Mouse (Mus musculus): ENCODE data around the gene Cox5a.

Gene Cox5a

DNA sequence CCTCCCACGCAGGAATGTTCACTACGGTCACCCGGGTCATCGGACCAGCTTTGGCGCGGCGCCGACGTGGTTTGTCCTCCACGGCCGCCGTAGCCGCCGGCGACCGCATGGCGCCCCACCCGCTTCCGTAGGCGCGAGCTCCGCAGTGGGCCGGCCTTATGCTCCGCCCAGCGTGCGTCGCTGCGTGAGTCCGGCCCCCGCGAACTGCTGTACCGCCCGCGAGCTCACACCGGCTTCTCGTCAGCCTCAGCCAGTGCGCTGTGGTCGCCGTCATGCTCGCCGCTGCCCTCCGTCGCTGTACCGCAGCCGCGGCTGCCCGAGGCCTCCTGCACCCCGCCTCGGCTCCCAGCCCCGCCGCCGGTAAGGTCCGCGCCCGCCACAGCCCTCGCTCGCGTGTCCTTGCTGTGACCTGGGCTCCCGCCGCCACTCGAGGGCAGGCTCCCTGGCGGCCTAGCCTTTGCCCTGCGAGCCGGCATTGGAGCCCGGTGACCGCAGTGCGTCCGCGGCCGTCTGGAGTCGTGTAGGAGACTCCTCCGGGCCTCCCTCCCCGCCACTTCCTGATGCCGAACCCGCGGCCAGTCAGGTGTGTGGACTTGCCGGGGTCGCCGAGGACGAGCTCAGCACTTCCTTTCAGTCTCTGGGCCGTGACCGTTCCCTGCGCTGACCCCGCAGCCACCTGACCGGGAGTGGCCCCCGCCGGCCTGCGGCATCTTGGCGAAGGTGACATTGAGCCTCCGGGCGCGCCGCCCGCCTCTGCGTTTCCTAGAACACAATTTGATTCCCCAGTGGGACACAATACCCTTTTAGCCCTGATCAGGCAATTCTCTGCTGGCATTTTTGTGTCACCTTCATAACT lies at the start of gene Cox5a:
Gene Cox5a, plus strand, starts transcription at position 219 of the 856 bp plus-strand sequence.
- peak; percentile 95 for DNase-seq (ENCODE audit: low read depth, low spot score)

DNA sequence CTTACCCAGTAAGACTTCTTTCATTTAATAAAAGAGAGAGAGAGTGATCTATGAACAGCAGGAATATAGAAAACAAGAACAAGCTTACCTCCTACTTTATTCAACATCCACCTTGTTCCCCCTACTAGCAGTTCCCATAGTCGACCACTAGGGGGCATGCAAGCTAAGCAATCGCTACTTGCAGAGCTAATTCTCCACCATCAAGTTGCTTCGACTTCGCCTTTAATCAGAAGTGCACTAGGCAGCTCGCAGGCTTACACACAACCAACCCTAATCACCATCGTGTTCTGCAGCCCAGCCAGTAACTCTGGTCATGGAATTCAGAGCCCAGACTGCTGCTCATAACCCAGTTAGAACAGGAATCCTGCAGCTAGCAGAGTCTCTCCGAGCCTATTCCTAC lies 35.3 kb upstream of the Cox5a start:
- peak; percentile 86 for DNase-seq (ENCODE audit: low read depth, low spot score)

DNA sequence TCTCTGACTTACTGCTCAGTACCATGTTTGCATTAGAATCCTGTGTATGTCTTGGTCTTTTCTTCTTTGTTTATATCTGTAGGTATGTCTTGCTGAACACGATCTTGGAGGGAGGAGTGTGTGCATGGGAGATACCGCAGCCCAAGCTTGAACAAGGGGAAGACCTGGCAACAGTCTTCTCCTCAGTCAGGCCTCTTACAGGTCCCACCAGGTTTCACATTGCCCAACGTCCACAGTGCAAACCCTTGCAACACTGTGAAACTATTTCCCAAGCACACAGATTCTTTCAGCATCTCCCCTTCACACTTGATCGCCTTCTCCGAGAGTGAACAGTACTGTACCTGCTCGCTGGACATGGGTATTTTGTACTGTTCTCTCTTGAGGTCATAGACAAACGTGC lies 33.3 kb upstream of the Cox5a start:
- no peak for DNase-seq (ENCODE audit: low read depth, low spot score)

DNA sequence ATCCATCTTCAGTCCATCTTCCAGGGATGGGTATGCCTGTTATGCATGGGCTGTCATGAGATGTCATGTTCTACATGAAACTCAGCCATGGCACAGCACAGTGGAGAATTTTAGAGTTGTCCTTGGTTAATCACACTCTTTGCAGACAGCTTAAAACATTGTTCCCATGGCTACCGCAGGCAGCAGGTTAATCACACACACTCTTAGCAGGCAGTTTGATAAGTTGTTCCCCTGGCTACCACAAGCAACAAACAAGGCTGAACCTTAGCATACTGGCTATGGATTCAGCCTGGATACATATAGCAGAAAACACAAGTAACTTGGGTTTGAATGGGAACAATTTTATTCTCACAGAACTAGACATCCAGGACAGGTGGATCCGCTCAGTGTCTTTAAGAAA lies 27.5 kb upstream of the Cox5a start:
- no peak for DNase-seq (ENCODE audit: low read depth, low spot score)

DNA sequence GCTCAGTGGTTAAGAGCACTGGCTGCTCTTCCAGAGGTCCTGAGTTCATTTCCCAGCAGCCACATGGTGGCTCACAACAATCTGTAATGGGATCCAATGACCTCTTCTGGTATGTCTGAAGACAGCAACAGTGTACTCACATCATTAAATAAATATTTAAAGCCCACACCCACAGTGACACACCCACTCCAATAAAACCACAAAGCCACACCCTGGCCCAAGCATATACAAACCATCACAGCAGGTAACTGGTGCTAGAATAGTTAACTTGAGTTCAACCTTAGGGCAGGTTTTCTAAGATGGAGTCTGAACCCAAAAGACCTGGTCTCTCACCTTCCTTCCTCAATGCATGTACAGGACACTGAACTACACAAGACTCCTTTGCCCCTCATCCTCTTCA lies 26.1 kb upstream of the Cox5a start:
- DNase-seq (ENCODE audit: low read depth, low spot score) = no peak

DNA sequence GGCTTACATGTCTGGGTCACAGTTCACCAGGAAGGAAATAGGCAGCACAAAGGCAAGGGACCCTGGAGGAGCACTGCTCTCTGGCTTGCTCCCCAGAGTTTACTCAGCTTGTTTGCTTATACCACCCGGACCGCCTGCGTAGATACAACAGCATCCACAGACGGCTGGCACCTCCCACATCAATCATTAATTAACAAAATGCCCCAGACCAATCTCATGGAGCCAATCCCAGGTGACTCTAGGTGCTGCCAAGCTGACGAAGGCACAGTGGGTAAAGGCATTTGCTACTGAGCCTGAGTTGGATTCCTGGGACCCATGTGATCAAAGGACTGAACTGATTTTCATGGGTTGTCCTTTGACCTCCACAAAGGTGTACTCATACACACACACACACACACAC lies 23.8 kb upstream of the Cox5a start:
- DNase-seq (ENCODE audit: low read depth, low spot score) = no peak

DNA sequence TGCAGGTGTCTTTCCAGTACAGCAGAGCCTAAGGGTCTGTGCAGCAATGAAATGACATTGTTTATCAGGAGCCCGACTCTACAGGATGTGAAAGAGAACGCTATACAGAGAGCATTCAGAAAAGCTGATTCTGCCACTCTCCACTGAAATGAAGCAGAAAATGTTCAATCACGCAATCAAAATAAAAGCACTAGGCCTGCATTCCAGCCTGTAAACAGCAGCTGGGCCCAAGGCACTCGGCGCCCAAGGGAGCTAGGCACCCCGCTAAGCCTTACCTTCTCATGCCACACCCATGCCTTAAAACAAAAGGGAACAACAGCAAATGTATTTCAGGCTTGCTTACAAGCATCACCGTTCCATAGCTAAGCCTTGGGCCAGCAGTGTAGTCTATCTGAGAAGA lies 22.5 kb upstream of the Cox5a start:
- no peak for DNase-seq (ENCODE audit: low read depth, low spot score)

DNA sequence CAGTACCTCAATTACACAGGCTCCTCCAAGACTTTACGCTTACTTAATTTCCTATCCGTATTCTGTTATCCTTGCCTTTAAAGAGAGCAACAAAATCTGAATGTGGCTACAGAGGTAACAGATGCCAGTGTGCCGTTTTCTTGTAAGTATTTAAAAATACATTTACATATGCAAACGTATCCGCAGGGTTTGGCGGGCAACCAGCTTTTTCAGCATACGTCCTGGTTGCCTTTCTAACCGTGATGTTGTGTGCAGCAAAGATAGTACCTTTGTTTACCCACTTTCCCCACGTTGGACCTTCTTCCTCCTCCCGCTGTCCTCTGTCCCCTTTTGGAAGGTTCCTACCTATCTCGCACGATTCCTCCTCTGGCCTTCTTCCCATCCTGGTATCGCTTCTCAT lies 19.6 kb upstream of the Cox5a start:
- DNase-seq (ENCODE audit: low read depth, low spot score) = no peak

DNA sequence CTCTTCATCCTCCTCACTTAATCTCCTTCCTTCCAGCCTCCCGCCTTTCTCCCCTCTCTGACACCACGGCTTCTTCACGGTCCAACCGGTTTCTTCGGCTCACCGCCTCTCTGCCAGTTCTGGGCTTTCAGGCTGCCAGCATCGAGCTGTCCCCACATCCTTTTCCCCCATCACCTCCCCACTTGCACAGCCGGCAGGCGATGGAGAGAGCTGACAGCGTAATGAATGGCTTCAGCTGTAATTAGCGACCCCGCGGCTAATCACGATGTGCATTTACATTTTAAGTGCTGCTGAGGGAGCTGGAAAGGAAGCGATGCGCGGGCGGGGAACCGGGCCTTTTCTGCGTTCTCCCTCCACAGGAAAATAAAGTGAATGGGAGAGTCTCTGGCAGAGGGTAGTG lies 19.2 kb upstream of the Cox5a start:
- no peak for DNase-seq (ENCODE audit: low read depth, low spot score)

DNA sequence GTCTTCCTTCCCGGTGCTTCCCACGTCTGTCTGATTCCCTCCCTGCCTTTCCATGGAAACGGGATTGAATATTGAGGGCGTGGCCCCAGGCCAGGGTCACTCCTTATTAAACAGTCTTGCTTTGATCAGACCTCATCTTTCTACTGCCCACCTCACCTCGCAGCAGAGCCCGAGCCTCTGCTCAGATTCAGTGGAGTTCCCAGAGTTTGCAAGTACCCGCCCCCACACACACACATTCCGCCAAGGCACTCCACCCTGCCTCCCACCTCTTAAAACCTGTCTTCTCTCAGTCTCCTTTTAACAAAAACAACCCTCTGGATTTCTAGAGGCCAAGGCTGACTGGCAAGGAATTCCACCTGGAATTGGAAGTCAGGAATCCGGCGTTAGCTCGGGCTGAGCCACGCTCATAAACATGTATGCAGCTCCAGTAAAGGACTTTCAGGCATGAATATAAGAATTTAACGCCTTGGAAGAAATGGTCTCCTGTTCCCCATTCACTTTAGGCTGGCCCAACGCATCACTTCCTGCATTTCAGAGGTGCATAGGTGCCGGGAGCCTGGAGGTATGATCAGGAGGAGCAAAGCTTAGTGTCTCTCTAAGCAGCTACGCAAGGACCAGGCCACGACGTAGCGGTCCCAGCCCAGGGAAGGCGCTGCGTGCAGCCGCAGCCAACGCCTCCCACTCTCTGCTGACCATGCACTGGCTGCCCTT lies 18.0 kb upstream of the Cox5a start:
- DNase-seq (ENCODE audit: low read depth, low spot score) = no peak

DNA sequence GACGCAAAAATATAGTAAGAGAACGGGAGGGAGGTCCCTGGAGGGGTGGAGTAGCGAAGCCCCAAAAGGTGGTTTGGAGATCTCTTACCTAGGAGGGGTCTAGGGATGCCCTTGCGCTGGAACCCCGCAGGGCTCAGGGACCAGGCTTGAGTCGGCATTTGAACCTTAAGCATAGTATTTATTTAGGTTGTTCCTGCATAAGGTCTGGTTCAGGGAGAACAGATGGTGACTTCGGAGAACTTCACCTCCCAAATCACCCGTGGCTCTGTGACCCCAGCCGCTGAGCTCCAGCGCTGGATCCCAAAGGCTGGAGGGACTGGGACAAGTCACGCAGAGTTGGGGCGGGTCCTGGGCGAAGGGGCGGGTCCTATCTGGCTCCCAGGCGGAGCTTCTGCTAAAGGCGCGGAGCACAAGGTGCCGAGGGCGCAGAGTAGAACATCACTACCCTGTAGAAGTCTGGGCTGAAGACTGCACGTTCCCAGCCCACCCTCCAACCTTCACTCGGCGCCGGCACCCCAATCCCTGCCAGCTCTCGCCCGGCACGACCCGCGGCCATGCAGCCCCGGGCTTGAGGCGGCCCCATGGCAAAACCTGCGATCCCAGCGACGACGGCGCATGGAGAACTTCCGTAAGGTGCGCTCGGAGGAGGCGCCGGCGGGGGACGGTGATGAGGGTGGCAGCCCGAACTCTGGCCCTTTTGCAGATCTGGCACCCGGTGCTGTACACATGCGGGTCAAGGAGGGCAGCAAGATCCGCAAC lies 17.3 kb upstream of the Cox5a start, which contains the start of gene Rpp25:
Gene Rpp25, plus strand, starts transcription at position 405 of the 759 bp plus-strand sequence.
- no peak for DNase-seq (ENCODE audit: low read depth, low spot score)

DNA sequence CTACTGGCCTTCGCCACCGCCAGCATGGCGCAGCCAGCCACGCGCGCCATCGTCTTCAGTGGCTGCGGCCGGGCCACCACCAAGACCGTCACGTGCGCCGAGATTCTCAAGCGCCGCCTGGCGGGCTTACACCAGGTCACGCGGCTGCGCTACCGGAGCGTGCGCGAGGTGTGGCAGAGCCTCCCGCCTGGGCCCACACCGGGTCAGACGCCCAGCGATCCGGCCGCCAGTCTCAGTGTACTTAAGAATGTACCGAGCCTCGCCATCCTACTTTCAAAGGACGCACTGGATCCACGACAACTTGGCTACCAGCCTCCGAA lies 16.7 kb upstream of the Cox5a start:
- peak; percentile 60 for DNase-seq (ENCODE audit: low read depth, low spot score)

DNA sequence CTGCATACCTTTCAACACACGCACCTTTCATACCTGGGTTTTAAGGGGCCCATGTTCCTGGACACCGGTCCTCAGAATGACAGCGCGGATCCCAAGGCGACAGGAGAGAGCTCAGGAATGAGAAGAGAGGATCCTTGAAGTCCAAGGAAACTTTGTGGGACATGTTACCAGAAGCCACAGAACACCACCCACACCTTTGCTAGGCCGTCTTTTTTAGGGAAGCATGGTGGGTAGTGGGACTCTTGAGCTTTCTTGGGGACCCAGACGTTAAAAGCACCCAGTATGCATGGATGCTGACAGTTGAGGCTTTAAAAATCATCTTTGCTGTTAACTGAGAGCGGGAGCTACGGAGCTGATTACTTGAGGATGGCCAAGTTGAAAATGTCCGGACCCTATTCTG lies 16.2 kb upstream of the Cox5a start:
- no peak for DNase-seq (ENCODE audit: low read depth, low spot score)

DNA sequence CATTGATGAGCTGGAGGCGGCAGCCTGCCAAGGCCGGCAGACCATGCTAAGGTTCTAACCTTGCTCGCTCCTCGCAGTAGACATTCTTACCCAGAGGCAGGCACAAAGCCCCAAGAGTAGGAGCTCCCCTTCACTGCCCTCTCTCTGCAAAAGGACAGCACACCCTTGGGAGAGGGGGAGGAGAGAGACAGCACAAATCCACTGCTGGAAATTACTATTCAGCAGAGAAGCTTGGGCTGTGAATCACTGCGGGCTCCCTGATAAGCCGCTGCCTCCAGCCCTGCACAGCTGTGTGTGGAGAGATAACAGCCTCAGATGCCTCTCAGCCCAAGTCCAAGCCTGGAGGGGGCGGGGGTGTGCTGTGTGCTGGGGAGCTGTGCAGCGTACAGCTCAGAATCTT lies 15.4 kb upstream of the Cox5a start:
- no peak for DNase-seq (ENCODE audit: low read depth, low spot score)

DNA sequence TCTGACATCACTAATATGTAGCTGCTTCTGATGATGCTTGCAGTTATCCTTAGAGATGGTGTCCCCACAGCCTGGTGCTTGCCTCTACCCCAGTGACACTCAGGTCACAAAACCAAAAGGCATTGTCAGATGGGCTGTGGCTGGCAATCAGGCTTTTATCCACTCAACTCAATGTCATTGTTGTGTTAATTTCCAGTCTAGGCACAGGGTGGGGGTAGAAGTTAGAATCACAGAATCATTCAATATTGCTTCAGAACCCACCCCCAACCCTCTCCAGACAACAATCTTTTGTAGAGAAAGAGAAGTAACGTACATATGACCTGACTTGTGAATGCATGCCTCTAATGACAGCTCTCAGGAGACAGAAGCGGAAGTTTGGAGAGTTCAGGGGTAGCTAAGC lies 10.5 kb upstream of the Cox5a start:
- no peak for DNase-seq (ENCODE audit: low read depth, low spot score)

DNA sequence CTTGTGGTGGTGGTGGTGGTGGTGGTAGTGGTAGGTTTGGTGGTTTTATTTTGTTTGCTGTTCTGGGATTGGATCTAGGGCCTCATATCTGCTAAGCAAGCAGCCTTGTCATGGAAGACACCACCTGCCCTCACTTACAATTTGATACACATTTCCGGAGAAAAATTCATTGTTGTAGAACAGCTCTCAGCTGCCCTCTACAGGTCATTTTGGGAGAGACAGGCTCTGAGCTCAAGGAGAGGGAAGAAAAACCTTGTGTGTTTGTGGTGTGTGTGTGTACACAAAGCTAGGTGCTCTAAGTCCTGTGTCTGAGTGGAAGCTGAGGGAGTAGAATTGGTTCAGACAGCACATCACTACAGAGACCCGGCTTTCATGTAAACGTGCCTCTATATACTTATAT lies 4.0 kb upstream of the Cox5a start:
- DNase-seq (ENCODE audit: low read depth, low spot score) = peak; percentile 75

DNA sequence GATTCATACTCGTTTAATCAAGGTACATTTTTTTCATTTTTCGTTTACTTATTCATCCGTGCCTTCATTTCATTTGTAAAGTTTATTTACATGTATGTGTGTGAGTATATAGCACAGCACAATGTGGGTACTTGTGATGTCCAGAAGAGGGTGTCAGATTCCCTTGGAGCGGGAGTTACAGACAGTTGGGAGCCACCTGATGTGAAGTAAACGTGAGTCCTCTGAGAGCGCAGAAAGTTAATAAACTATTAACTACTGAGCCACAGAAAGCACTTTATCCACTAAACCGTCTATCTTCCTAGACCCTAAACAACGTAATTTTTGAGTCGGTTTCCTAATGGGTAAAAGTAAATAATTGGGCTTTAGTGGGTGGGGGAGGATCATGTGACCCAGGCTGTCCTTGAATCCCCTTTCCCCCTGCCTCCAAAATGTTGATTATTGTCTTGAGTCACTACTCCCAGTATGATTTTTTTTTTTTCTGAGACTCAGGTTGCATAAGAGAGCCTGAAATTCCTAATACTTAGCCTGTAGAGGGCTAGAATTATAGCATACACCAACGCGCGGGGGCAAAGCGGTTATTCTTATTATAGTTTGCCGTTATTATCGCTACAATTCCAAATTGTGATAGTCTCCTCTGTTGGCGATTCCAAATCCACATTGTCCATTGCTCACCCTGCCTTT lies 559 bp upstream of the Cox5a start:
- no peak for DNase-seq (ENCODE audit: low read depth, low spot score)

DNA sequence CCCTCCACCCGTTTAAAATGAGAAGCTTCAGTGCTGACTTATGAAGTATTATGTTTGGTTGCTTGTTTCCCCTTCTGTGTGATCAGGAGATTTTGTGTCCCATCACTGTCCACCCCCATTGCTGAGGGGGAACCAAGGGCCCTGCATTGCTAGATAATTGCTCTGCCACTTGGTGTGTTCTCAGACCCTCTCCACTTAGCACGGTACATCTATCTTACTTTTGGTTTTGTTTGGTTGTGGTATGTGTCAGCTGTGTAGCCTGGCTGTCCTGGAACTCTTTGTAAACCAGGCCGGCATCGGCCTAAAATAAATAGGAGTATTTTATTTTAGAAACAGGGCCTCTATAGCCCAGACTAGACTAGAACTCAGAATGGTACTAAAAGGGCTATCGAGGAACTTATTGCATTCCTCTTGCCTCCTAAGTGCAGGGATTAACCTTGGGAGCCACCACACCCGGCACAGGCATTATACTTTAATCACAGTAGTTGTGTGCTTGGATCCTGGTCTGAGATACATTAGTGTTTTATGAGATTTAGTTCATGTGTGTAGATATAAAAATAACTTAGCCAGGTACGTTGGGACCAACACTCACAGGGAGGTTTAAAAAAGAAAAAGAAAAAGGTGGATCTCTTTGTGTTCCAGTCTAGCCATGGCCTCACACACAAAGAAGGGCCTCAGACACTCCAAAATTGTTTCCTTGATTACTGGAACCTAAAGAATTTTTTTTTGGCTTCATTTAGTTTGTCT lies 1.2 kb downstream of the Cox5a start:
- no peak for DNase-seq (ENCODE audit: low read depth, low spot score)

DNA sequence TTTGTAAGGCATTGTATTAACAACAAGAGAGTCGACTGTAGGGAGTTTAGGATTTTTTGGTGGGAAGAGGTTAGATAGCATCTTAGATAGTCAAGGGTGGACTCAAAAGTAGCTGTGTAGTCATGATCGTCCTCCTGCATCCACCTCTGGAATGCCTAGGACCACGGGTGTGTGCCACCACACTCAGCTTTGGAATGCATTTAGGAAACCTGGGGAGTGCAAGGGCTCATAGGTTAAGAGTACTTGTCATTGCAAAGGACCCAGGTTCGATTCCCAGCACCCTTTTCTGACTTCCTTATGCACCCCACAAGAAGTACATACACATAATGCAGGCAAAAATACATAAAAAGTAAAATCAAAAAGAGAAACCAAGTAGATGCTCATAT lies 1.8 kb downstream of the Cox5a start:
- DNase-seq (ENCODE audit: low read depth, low spot score) = no peak

DNA sequence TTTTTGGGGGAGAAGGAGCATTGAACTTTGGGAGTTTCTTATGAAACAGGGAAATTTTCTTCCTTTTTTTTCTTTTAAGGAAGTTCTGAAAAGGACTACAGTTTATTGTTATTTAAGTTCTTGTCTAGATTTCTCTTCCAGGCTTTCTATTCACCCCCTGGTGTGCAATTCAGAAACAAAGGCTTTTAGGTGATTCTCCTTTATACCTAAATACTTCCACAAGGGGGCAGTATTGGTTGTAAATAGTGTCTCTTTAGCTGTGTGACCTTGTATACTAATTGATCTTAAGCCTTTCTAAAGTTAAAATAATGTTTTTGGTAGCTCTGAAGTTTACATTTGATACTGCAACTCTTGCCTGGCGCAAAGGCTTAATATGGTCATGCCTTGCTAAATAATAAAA lies 2.7 kb downstream of the Cox5a start:
- peak; percentile 67 for DNase-seq (ENCODE audit: low read depth, low spot score)

DNA sequence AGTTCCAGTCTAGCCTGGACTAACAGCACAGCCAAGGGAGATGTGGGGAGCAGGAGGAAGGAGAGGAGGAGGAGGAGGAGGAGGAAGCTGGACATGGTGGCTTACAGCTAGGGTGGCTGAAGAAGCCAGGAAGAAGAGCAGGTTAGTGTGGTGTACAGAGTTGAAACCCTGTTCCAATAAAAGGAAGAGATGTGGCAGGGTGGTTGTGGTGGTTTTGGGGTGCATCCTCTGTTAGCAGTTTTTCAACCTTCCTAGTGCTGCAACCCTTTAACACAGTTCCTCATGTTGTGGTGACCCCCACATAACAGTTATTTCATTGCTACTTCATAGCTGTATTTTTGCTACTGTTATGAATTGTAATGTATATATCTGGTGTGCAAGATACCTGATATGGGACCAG lies 3.4 kb downstream of the Cox5a start:
- no peak for DNase-seq (ENCODE audit: low read depth, low spot score)
